Mouse (Mus musculus) ES-Bruce4 (cell line): ENCODE measurements around the gene Prep.

Experiments used
- CTCF ChIP-seq: IDR thresholded peaks from one replicate; pipeline ENCODE4 v1.8.1; 2011; ENCODE audit warnings: low read depth, low read length
- EP300 ChIP-seq: IDR thresholded peaks from 2 replicates; pipeline ENCODE4 v1.6.1; 2011; ENCODE audit warnings: low read depth, low read length; ENCODE audit not compliant: insufficient read depth
- POLR2A ChIP-seq: IDR thresholded peaks from one replicate; pipeline ENCODE4 v1.8.1; 2011; ENCODE audit warnings: low read length; ENCODE audit not compliant: insufficient read depth

GRCm38 (mm10) chr10:45076585-45076984, 9.6 kb downstream of the Prep start:
- TF ChIP-seq POLR2A (no peak), EP300 (no peak), CTCF (no peak)
